Mouse (Mus musculus) thymus, adult 2 months (tissue): ENCODE results near the gene Lrrc8a. TPM values are rescaled to one million over a fixed set of nuclear protein-coding genes. Genes with fewer than 3 reads are reported as not detected.

Source experiments
- DNase-seq: peaks from one replicate; pipeline ENCODE4 v3.0.0; 2021
- H3K27ac ChIP-seq: fragments of 200-500 bp; 2 replicates; pipeline ENCODE4 v1.5.1; 2012; ENCODE audit warnings: low read length, control low read depth; ENCODE audit not compliant: control insufficient read depth, insufficient read depth
- H3K27me3 ChIP-seq: fragments of 200-500 bp; 2 replicates; pipeline ENCODE4 v1.6.1; 2012; ENCODE audit warnings: mild to moderate bottlenecking, low read length, moderate library complexity, mixed read lengths; ENCODE audit not compliant: control insufficient read depth, insufficient read depth
- H3K36me3 ChIP-seq: fragments of 200-500 bp; 2 replicates; pipeline ENCODE4 v1.6.1; 2012; ENCODE audit warnings: mild to moderate bottlenecking, low read length, moderate library complexity; ENCODE audit not compliant: control insufficient read depth, insufficient read depth
- H3K4me1 ChIP-seq: fragments of 200-500 bp; replicated peaks from 2 replicates; pipeline ENCODE4 v1.6.1; 2012; ENCODE audit warnings: low read length; ENCODE audit not compliant: control insufficient read depth, insufficient read depth
- H3K4me3 ChIP-seq: fragments of 200-500 bp; 2 replicates; pipeline ENCODE4 v1.5.1; 2012; ENCODE audit warnings: mild to moderate bottlenecking, low read length, control low read depth, moderate library complexity; ENCODE audit not compliant: control insufficient read depth, insufficient read depth
- CTCF ChIP-seq: fragments of 200-500 bp; IDR thresholded peaks from 2 replicates; pipeline ENCODE4 v1.5.1; 2012; ENCODE audit warnings: mild to moderate bottlenecking, control low read depth, low read length, moderate library complexity, borderline replicate concordance; ENCODE audit not compliant: control insufficient read depth, poor library complexity, insufficient read depth; ENCODE audit errors: extremely low read depth
- POLR2A ChIP-seq: fragments of 200-500 bp; IDR thresholded peaks from 2 replicates; pipeline ENCODE4 v1.6.1; 2012; ENCODE audit warnings: mild to moderate bottlenecking, low read length, control low read depth, moderate library complexity; ENCODE audit not compliant: control insufficient read depth, poor library complexity, insufficient read depth; ENCODE audit errors: extremely low read depth
- WGBS: fragments of 180-500 bp; shearing (Covaris S2); methylation state at CpG from one replicate; pipeline ENCODE4 v1.1.7; 2018; 5-methylcytosine and 5-hydroxymethylcytosine counted together
- polyA plus RNA-seq: library from polyadenylated mRNA; depleted of rRNA; stranded (reverse); fragments of >200 nt; gene quantifications from 2 replicates; pipeline ENCODE4 v1.2.3, GENCODE M21; 2012

The Lrrc8a gene
- polyA plus RNA-seq, 1 experiment, result 27.3 TPM

GRCm38 (mm10) chr2:30261064-30261736 is 23.7 kb downstream of the Lrrc8a start:
- Histone ChIP-seq H3K27me3 (no peaks in the 10 kb centered on the region), H3K27ac (no peak overlapping the region), H3K36me3 (peaks cover 51% of the 10 kb centered on the region), H3K4me3 (no peak overlapping the region), H3K4me1 (peaks cover 28% of the 10 kb centered on the region)
- TF ChIP-seq CTCF (no peak), POLR2A (no peak)
- DNase-seq, result no peak
- 92% methylated on average over 4 of the region's 4 CpGs for WGBS

DNA sequence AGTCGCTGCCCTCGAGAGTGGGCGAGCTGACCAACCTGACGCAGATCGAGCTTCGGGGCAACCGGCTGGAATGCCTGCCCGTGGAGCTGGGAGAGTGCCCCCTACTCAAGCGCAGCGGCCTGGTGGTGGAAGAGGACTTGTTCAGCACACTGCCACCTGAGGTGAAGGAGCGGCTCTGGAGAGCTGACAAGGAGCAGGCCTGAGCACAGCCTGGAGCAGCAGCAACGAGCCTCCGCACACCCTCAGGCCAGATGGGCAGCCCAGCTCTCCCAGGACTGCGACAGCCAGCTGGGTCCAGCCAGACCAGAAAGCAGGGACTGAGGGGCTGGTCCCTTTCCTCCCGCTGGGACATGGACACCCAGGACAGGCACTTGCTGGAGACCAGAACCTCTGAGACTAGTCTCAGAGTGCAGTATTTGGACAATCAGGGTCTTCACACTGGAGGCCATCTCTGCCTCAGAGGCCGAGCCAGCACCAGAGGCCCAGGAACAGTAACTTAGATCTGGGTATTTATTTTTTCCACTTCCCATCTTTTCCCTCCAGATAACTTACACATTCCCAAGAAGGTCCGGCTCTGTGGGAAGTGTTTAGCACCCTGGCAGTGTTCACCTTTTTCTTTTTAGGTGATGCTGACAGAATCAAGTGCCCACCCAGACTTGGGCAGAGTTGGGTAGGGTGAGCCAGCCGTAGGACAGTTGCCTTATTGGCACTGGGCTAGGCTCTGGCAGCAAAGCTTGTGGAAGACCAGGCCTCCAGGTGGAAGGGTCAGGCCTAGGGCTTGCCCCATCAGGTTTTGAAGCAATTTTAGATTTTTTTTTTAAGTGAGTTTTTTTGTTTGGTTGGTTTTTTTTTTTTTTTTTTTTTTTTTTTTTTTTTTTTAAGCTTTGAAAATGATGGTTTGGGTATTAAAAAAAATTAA is 24.7 kb downstream of the Lrrc8a start:
- Histone ChIP-seq H3K27me3 (no peaks in the 10 kb centered on the region), H3K27ac (no peak overlapping the region), H3K36me3 (peaks cover 41% of the 10 kb centered on the region), H3K4me3 (no peak overlapping the region), H3K4me1 (peaks cover 22% of the 10 kb centered on the region)
- DNase-seq, result no peak
- 97% methylated on average over 18 of the region's 18 CpGs for WGBS
- TF ChIP-seq POLR2A (no peak), CTCF (no peak)

DNA sequence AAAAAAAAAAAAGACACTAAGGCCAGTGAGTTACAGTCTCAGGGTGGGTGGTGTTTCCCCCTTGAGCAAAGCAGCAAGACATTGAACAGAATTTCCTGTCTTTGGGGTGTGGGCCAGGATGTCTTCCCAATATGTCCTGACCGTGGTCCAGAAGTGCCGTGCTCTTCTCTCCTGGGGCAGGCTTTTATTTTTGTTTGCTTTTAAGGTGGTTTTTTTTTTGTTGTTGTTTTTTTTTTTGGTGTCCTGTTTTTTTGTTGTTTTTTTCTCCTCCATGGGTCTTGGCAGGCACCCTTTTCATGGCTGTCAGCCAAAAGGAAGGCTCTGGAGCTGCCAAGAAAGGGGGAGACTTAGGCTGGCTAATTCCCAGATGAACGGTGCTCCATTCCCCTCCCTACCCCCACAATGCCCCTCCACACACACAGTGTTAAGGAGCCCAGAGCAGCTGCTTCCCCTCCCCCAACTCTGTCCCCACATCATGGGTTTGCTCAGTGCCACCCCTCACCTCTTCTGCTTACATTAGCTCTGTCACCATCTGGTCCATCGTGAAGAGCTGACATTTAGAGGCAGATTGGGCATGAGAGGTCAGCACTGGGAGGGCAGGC is 25.4 kb downstream of the Lrrc8a start:
- no peaks in the 10 kb centered on the region for H3K27me3 ChIP-seq
- no peak overlapping the region for H3K27ac ChIP-seq
- DNase-seq, result no peak
- WGBS, result 86% methylated on average over 4 of the region's 4 CpGs
- TF ChIP-seq CTCF (no peak), POLR2A (no peak)
- H3K4me1 ChIP-seq, result peaks cover 15% of the 10 kb centered on the region
- H3K4me3 ChIP-seq, result no peak overlapping the region
- H3K36me3 ChIP-seq, result peaks cover 38% of the 10 kb centered on the region

- Histone ChIP-seq H3K36me3 (peaks cover 38% of the 10 kb centered on the region), H3K27me3 (no peaks in the 10 kb centered on the region), H3K4me1 (peaks cover 6% of the 10 kb centered on the region), H3K4me3 (no peak overlapping the region), H3K27ac (no peak overlapping the region)
- WGBS, result 95% methylated on average over 6 of the region's 6 CpGs
- no peak for DNase-seq
- TF ChIP-seq POLR2A (no peak), CTCF (no peak)
Observed at GRCm38 (mm10) chr2:30263811-30264210, 26.3 kb downstream of the Lrrc8a start.

GRCm38 (mm10) chr2:30264671-30265519 is 27.4 kb downstream of the Lrrc8a start:
- H3K36me3 ChIP-seq, result peaks cover 33% of the 10 kb centered on the region
- no peak for TF ChIP-seq POLR2A
- TF ChIP-seq CTCF, result no peak
- H3K4me3 ChIP-seq, result no peak overlapping the region
- no peak overlapping the region for H3K27ac ChIP-seq
- 90% methylated on average over 7 of the region's 7 CpGs for WGBS
- no peaks in the 10 kb centered on the region for H3K27me3 ChIP-seq
- peaks cover 5% of the 10 kb centered on the region; the same call in 1 of the 2 replicates for H3K4me1 ChIP-seq
- no peak for DNase-seq

DNA sequence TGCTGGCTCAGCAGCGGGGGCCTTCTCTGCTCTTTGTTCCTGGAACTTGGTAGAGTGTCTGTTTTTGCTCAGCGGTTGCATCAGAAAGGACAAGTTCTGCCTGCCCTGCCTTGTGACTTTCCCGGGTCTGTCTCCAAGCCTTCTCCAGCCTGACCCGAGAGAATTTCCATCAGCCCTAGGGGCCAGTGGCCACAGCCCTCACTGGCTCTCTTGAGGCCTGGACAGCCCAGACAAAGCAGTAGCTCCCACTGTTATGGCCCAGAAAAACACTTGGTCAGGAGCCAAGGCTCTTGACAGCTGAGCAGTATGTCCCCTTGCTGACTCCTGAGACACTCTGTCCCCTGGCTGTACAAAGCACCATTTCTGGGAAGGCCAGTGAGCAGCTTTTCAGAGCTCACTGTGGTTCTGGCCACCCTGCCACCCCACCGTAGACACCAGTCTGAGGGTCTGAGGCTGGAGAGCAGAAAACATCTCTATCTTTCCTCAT is 28.3 kb downstream of the Lrrc8a start, which contains the start of gene Phyhd1:
Gene Phyhd1, plus strand, starts transcription at position 437 of the 487 bp plus-strand sequence.
- TF ChIP-seq POLR2A (no peak), CTCF (no peak)
- DNase-seq, result no peak
- H3K27me3 ChIP-seq, result no peaks in the 10 kb centered on the region
- peaks cover 28% of the 10 kb centered on the region for H3K36me3 ChIP-seq
- no peak within 1 kb of the TSS for H3K4me3 ChIP-seq
- peaks cover 5% of the 10 kb centered on the region; the same call in 1 of the 2 replicates for H3K4me1 ChIP-seq
- WGBS, result 85% methylated on average over 5 of the region's 5 CpGs
- no peak within 1 kb of the TSS for H3K27ac ChIP-seq
